Mouse (Mus musculus): ENCODE measurements around the gene Kif5c.

The Kif5c gene

DNA sequence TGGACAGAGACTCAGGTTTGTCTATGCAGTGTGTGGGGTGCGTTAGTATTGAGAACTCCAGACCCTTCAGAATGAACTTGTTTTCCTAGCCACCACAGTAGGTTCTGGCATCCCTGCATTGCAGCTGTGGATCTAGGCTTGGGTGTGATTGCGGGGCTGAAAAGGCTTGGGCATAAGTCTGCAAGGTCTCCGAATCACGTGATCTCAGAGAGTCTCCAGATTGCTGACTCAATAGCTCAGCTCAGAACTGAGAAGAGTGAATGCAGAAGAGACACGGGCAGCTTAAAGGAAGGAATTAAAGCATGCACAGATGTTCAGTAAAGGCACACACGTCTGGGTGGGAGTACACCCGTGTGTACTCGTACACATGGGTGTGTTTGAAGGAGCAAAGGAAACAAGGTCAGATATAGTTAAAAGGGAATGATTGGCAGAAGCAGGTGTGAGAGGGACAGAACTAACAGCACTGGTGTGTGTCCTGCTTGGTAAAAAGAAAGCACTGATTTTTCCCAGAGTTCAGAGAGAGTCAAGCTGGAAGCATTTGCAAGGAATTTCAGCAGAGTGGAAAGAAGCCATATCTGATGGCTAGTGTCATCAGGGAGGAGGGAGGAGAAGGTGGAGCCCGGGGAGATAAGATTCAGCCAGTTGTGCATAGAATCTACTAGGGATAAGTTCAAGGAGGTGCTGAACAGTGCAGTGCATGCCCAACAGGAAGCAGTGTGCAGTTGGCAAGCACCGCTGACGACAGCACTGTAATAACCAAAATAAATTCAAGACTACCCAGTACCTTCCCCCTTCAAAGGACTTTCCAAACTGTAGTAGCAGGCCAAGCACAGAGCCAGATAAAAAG is 130.9 kb downstream of the Kif5c start:
- in situ Hi-C loops (cut with MboI; ENCODE audit: low pct_unique_long_range_greater_than_20kb in 1 of 2, low sequenced_read_pairs in 2 of 2, unreplicated experiment in 1 of 2), result loop anchor here (25.0 kb wide), 2 partner anchors 512 to 838 kb away; no protein-coding TSS in a partner anchor

GRCm38 (mm10) chr2:49751544-49752210 is 132.6 kb downstream of the Kif5c start:
- in situ Hi-C loops (cut with MboI; ENCODE audit: low pct_unique_long_range_greater_than_20kb in 1 of 2, low sequenced_read_pairs in 2 of 2, unreplicated experiment in 1 of 2), result loop anchor here in 1 of 2 experiments (25.0 kb wide), 1 partner anchor 511 kb away; no protein-coding TSS in a partner anchor

DNA sequence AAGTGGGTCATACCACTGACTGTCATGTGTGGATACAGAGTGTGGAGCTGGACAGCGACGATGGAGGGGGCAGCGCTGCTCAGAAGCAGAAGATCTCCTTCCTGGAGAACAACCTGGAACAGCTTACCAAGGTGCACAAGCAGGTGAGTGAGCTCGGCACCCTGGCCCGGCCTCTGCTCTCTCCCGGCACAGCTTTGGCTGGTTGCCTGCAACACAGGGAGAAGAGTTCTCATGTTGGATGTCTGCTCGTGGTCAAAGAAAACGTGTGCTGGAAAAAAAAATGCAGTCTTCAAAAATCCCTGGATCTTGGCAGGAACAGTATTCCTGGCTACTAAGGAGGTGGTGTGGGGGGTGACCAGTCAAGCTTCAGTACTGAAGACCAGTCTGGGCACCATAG is 133.1 kb downstream of the Kif5c start:
- in situ Hi-C loops (cut with MboI; ENCODE audit: low pct_unique_long_range_greater_than_20kb in 1 of 2, low sequenced_read_pairs in 2 of 2, unreplicated experiment in 1 of 2), result loop anchor here in 1 of 2 experiments (25.0 kb wide), 1 partner anchor 510 kb away; no protein-coding TSS in a partner anchor

- in situ Hi-C loops (cut with MboI; ENCODE audit: low pct_unique_long_range_greater_than_20kb in 1 of 2, low sequenced_read_pairs in 2 of 2, unreplicated experiment in 1 of 2), result loop anchor here in 1 of 2 experiments (25.0 kb wide), 1 partner anchor 509 kb away; no protein-coding TSS in a partner anchor
Measured at GRCm38 (mm10) chr2:49753062-49753461, 134.0 kb downstream of the Kif5c start.

- in situ Hi-C loops (cut with MboI; ENCODE audit: low pct_unique_long_range_greater_than_20kb in 1 of 2, low sequenced_read_pairs in 2 of 2, unreplicated experiment in 1 of 2), result loop anchor here in 1 of 2 experiments (25.0 kb wide), 1 partner anchor 507 kb away; no protein-coding TSS in a partner anchor
Measured at GRCm38 (mm10) chr2:49755054-49755453, 136.0 kb downstream of the Kif5c start.

DNA sequence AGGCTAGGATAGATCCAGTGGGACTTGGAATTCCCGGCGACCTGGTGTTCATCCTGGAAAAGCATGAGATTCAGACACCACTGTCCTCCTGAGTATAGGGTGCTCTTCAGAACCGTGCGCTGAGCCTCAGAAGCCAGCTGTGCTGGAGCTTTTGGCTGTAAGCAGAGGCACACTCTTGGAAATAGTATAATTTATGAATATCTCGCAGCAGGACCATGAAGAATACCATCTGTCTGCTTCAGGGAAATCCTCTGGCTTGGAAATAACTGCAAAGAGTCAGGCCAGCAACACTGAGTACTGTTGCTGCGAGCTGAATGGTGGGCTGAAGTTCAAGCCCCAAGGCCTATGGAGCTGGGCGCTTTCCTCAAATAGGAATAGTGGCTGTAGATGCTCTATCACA is 138.5 kb downstream of the Kif5c start:
- in situ Hi-C loops (cut with MboI; ENCODE audit: low pct_unique_long_range_greater_than_20kb in 1 of 2, low sequenced_read_pairs in 2 of 2, unreplicated experiment in 1 of 2), result loop anchor here in 1 of 2 experiments (25.0 kb wide), 1 partner anchor 505 kb away; no protein-coding TSS in a partner anchor

GRCm38 (mm10) chr2:49764331-49764946 is 145.3 kb downstream of the Kif5c start:
- in situ Hi-C loops (cut with MboI; ENCODE audit: low pct_unique_long_range_greater_than_20kb in 1 of 2, low sequenced_read_pairs in 2 of 2, unreplicated experiment in 1 of 2), result loop anchor here (10.0 to 25.0 kb wide), 2 partner anchors 498 to 520 kb away; no protein-coding TSS in a partner anchor

DNA sequence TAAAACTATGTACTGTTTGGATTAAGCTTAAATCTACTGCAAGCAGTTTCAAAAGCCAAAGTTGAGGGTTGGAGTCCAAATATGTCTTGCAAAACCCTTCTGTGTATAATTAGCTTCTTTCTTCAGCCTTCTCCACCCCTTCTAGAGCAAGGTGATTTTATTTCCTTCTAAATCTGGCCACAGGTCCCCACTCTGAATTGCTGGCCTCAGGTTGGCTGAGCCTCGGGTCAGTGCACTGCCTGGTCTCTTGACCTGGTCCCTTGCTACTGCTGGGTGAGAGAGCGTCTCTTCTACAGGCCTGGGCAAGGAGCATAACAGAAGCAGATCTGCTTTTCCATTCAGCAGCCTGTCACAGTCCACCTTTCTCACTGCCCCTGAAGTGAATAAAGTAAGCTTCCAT is 149.8 kb downstream of the Kif5c start:
- in situ Hi-C loops (cut with MboI; ENCODE audit: low pct_unique_long_range_greater_than_20kb in 1 of 2, low sequenced_read_pairs in 2 of 2, unreplicated experiment in 1 of 2), result loop anchor here (10.0 to 25.0 kb wide), 2 partner anchors 493 to 516 kb away; no protein-coding TSS in a partner anchor

GRCm38 (mm10) chr2:49770440-49770839 is 151.3 kb downstream of the Kif5c start:
- in situ Hi-C loops (cut with MboI; ENCODE audit: low pct_unique_long_range_greater_than_20kb in 1 of 2, low sequenced_read_pairs in 2 of 2, unreplicated experiment in 1 of 2), result loop anchor here in 1 of 2 experiments (25.0 kb wide), 1 partner anchor 492 kb away; no protein-coding TSS in a partner anchor

- in situ Hi-C loops (cut with MboI; ENCODE audit: low pct_unique_long_range_greater_than_20kb in 1 of 2, low sequenced_read_pairs in 2 of 2, unreplicated experiment in 1 of 2), result loop anchor here in 1 of 2 experiments (25.0 kb wide), 1 partner anchor 491 kb away; no protein-coding TSS in a partner anchor
Measured at GRCm38 (mm10) chr2:49771172-49771571, 152.1 kb downstream of the Kif5c start.

DNA sequence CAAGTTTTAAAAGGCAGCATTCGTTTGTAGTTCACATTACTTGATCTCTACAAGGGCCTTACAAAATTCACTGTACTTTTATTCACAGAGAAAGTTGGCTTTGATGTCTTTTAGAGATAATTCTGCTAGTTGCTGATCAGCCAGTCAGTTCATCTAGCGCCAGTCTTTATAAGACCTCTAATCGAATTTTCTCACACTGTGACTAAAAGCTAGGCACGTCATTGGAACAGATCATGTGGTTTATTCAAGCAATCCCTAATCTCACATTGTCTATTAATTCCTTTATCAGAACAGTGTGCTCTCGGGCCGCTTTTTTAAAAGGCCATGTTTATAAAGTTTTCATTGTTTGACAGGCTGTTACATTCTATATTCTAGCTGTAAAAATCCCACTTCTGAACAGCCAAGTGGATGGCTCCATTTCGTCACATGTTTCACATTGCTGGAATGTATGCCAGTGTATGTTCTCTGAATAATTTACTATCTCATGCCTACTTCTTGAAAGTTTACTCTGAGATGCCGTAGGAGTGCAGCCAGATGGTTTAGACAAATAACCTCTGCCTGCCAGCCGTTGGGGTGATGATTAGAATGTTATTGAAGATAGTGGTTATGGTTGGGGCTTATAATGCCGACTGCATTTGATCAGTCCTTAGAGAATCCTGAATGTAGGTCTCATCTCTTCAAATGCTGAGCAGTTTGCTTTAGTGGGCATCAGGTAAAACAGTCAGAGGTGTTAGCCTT is 154.3 kb downstream of the Kif5c start:
- in situ Hi-C loops (cut with MboI; ENCODE audit: low pct_unique_long_range_greater_than_20kb in 1 of 2, low sequenced_read_pairs in 2 of 2, unreplicated experiment in 1 of 2), result loop anchor here in 1 of 2 experiments (25.0 kb wide), 1 partner anchor 489 kb away; no protein-coding TSS in a partner anchor

GRCm38 (mm10) chr2:49774180-49774579 is 155.1 kb downstream of the Kif5c start:
- in situ Hi-C loops (cut with MboI; ENCODE audit: low pct_unique_long_range_greater_than_20kb in 1 of 2, low sequenced_read_pairs in 2 of 2, unreplicated experiment in 1 of 2), result loop anchor here in 1 of 2 experiments (25.0 kb wide), 1 partner anchor 488 kb away; no protein-coding TSS in a partner anchor

GRCm38 (mm10) chr2:49775187-49775586 is 156.1 kb downstream of the Kif5c start:
- in situ Hi-C loops (cut with MboI; ENCODE audit: low pct_unique_long_range_greater_than_20kb in 1 of 2, low sequenced_read_pairs in 2 of 2, unreplicated experiment in 1 of 2), result no loop called here

GRCm38 (mm10) chr2:49775735-49776134 is 156.6 kb downstream of the Kif5c start:
- in situ Hi-C loops (cut with MboI; ENCODE audit: low pct_unique_long_range_greater_than_20kb in 1 of 2, low sequenced_read_pairs in 2 of 2, unreplicated experiment in 1 of 2), result no loop called here

DNA sequence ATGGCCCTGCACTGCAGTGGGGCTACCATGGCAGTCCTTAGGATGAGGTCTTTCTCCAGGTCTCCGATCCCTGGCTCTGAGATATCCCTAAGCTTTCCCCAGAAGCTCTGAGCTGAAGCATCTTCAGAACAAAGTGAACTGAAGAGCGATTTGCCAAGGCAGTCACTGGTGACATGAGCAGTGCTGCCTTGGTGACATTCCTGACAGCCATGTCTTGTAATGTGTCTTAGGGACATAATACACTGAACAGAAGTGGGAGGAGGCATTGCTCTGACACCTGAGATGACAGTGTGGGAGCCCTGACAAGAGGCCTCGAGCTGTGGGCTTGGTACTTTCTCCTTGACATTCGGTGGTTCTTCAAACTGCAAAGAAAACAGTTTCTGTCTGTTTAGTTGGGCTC is 157.3 kb downstream of the Kif5c start:
- in situ Hi-C loops (cut with MboI; ENCODE audit: low pct_unique_long_range_greater_than_20kb in 1 of 2, low sequenced_read_pairs in 2 of 2, unreplicated experiment in 1 of 2), result no loop called here

- in situ Hi-C loops (cut with MboI; ENCODE audit: low pct_unique_long_range_greater_than_20kb in 1 of 2, low sequenced_read_pairs in 2 of 2, unreplicated experiment in 1 of 2), result no loop called here
Measured at GRCm38 (mm10) chr2:49787376-49788050, 168.4 kb downstream of the Kif5c start, which contains the start of gene Lypd6b. Lypd6b (plus strand) TSS chr2:49787688.

DNA sequence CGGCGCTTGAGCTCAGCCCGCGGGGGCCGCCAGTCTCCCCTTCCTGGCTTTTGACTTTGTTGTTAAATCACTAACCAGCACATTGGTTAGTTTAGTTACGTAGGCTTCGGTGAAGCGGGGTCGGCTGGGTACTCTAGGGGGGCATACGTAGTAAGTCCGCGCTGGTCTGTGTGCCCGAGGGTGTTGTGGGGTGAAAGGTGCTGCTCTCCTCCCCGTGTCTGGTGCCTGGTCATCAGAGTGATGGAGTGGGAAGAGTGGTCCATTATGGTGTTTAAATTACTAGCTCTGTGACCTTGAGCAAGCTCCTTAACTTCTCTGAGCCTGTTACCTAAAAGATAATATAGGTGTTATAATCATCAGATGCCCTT is 168.9 kb downstream of the Kif5c start:
- in situ Hi-C loops (cut with MboI; ENCODE audit: low pct_unique_long_range_greater_than_20kb in 1 of 2, low sequenced_read_pairs in 2 of 2, unreplicated experiment in 1 of 2), result no loop called here

Measured in mouse embryonic stem cell (cell line).